Mouse (Mus musculus) layer of hippocampus, adult 8-10 months (tissue): ENCODE measurements around the gene Ffar3. TPM values are rescaled to one million over a fixed set of nuclear protein-coding genes. Genes with fewer than 3 reads are reported as not detected.
A peak's percentile ranks its signal among the peaks of the same experiment; 100 is the strongest.
"Not testable (repeated sequence)": the region's sequence is repeated elsewhere in the genome, so short reads cannot be mapped to it uniquely, and the experiment has no call there.

Source experiments
- DNase-seq, 2 experiments: peaks; one replicate each; pipeline ENCODE4 v3.0.0; 2022; ENCODE audit warnings: low spot score in 2 of 2
- total RNA-seq, 4 experiments: library from RNA; stranded (reverse); gene quantifications; 2 replicates each; pipeline ENCODE4 v1.2.4; 2022

The Ffar3 gene
- total RNA-seq, 4 experiments from 2014 or later: not detected

DNA sequence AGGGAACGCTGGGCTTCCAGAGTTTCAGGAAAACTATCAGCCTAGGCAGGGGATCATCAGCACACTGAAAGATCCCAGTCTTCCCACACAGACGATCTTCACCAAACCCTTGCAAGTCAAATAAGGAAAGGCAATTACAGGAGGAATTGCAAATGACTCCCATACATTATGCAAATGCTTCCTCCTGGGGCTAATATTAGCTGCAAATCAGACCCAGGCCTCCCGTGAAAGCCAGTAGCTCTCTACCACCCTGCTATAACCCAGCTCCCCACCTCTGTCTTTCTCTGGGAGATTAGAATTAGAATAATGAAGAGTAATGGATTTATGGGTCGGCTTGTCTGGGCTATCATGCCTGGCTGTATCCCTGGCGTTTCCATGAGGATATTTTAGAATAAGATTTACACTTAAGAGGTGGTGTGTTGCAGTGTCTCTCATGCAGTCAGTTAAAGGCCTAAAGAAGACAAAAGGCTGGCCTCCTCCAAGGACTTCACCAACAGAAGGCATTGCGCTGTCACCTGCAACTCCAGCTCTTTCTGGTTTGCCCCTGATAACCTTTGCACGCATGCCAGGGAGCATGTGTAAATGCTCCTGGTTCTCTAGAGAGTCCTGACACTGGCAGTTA lies 11.2 kb downstream of the Ffar3 start:
- no peak for DNase-seq

GRCm38 (mm10) chr7:30842092-30842491 lies 13.9 kb downstream of the Ffar3 start:
- DNase-seq: no peak

DNA sequence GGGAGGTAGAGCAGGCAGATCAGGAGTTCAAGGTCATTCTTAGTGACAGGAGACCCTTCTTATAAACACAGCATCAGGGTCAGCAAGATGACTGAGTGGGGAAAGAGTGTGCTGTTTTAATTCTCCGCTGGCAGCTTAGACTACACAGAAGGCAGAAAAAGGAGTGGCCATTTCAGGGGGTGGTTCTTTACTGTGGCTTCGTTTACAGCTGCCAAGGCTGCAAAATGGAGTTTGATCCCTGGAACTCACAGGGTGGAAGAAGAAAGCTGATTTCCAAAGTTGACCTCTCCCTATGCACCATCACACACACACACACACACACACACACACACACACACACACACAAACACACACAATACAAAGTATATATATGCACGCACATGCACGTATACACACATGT lies 14.6 kb downstream of the Ffar3 start:
- DNase-seq: no peak

- no peak for DNase-seq
Observed at GRCm38 (mm10) chr7:30840306-30840705, 15.7 kb downstream of the Ffar3 start.

- DNase-seq: no peak
Observed at GRCm38 (mm10) chr7:30837277-30837676, 18.7 kb downstream of the Ffar3 start.

DNA sequence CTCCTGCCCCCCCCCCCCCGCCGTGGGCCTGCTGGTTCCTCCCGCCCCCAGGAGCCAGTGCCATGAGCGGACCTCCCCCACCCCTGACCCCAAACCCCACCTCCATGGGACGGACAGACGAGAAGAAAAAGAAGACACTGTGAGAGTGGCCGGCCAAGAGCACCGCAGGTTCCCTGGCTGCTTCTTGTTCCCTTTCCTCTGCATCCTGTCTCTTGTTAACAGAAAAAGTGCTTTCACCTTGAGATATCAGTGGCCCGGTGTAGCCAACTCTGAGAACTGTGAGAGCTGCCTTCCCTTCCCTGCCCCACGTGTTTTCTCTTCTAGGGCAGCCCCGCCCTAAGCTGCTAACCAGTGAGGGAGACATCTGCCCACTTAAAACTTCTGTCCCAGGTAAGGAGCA lies 23.3 kb downstream of the Ffar3 start:
- not testable (repeated sequence) for DNase-seq

DNA sequence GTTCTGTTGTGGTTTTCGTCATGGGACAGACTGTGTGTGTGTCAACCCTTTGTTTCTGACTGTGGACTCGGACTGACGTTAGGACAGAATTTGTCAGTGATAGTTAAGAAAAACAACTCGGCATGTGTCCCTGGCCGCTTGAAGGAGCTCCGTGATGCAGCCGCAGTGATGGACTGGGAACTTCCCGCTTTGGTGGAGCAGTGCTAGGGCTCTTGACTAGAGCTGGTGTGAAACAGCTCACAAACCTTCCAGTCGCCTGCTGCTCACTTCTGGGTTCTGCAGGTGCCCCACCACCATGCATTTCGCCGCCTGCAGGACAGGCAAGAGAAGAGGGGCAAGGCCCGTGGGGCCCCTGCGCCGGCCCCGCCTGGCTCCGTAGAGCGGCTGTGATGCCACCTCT lies 23.7 kb downstream of the Ffar3 start:
- no peak for DNase-seq

- DNase-seq: no peak
Observed at GRCm38 (mm10) chr7:30829428-30829827, 26.6 kb downstream of the Ffar3 start.

DNA sequence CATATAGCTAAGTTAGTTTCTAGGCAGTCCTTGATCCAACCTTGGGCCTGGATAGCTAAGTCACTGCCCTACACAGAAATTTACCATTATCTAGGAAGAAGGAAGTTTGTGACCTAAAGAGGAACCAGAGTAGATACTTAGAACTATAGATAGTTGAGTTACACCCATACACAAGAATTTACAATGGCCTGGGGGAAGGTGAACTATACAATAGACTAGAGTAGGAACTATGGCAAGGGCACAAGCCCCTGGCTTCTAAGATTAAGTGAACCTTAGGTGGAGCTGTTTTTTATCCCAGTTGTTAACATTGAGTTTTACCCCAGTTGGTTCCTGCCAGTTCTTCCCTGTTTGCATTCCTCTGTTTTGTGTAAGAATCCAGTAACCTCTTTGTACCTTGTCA lies 27.1 kb downstream of the Ffar3 start:
- not testable (repeated sequence) for DNase-seq

GRCm38 (mm10) chr7:30826660-30827059 lies 29.3 kb downstream of the Ffar3 start:
- DNase-seq: no peak

- no peak for DNase-seq
Observed at GRCm38 (mm10) chr7:30824306-30824705, 31.7 kb downstream of the Ffar3 start.

DNA sequence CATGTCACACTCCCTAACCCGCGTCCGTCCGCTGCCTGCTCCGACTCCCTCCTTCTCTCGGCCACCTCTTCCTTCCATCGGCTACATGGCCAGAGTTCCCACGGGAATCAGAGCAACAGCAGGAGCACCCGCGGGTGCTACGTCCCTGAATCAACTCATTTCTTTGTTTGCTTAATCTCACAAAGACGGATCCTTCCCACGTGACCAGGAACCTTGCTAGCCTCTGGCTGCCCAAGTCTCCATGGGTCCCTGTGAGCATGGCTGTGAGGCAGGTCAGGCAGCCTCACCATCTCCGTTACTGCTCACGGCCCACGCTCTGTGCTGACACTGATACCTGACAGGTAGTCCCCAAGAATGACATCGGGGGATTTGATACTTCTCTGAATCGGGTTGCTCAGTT lies 32.3 kb downstream of the Ffar3 start, which contains the start of gene Ffar2:
Gene Ffar2, minus strand, starts transcription at position 101 of the 400 bp plus-strand sequence.
- DNase-seq: no peak

- no peak for DNase-seq
Observed at GRCm38 (mm10) chr7:30821532-30821931, 34.4 kb downstream of the Ffar3 start.

GRCm38 (mm10) chr7:30820854-30821445 lies 35.0 kb downstream of the Ffar3 start:
- DNase-seq: no peak

DNA sequence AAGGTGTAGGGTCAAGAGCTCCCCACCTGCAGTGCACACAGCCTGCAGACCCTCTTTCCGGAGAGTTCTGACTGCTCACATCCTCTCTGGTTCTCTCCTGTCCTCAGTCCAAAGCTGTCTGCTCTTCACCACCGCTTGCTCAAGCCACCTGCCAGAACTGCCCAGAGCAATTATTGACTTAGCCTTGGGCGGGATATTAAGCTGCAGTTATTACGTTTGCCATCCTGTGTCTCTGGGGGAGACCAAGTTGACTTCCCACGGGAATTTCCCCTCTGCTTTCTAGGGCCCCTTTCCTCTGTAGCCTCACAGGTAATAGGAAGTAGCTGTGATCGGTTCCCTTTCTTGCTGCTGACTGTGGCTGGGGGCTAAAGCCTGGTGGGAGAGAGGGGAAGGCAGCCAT lies 35.8 kb downstream of the Ffar3 start:
- DNase-seq: no peak

- peak; percentile 11 to 17 for DNase-seq
Observed at GRCm38 (mm10) chr7:30812291-30812807, 43.6 kb downstream of the Ffar3 start.

GRCm38 (mm10) chr7:30811757-30812290 lies 44.2 kb downstream of the Ffar3 start:
- no peak for DNase-seq

- no peak for DNase-seq
Observed at GRCm38 (mm10) chr7:30810319-30810718, 45.7 kb downstream of the Ffar3 start.

GRCm38 (mm10) chr7:30805924-30806323 lies 50.1 kb downstream of the Ffar3 start:
- DNase-seq: no peak
